Mouse (Mus musculus) thymus, adult 2 months (tissue): ENCODE measurements around the gene Prkci. TPM values are rescaled to one million over a fixed set of nuclear protein-coding genes. Genes with fewer than 3 reads are reported as not detected.
A peak's percentile ranks its signal among the peaks of the same experiment; 100 is the strongest.

Experiments
- DNase-seq: peaks from one replicate; pipeline ENCODE4 v3.0.0; 2021
- H3K27ac ChIP-seq: fragments of 200-500 bp; 2 replicates; pipeline ENCODE4 v1.5.1; 2012; ENCODE audit warnings: low read length, control low read depth; ENCODE audit not compliant: control insufficient read depth, insufficient read depth
- H3K27me3 ChIP-seq: fragments of 200-500 bp; 2 replicates; pipeline ENCODE4 v1.6.1; 2012; ENCODE audit warnings: mild to moderate bottlenecking, low read length, moderate library complexity, mixed read lengths; ENCODE audit not compliant: control insufficient read depth, insufficient read depth
- H3K36me3 ChIP-seq: fragments of 200-500 bp; 2 replicates; pipeline ENCODE4 v1.6.1; 2012; ENCODE audit warnings: mild to moderate bottlenecking, low read length, moderate library complexity; ENCODE audit not compliant: control insufficient read depth, insufficient read depth
- H3K4me1 ChIP-seq: fragments of 200-500 bp; replicated peaks from 2 replicates; pipeline ENCODE4 v1.6.1; 2012; ENCODE audit warnings: low read length; ENCODE audit not compliant: control insufficient read depth, insufficient read depth
- H3K4me3 ChIP-seq: fragments of 200-500 bp; 2 replicates; pipeline ENCODE4 v1.5.1; 2012; ENCODE audit warnings: mild to moderate bottlenecking, low read length, control low read depth, moderate library complexity; ENCODE audit not compliant: control insufficient read depth, insufficient read depth
- CTCF ChIP-seq: fragments of 200-500 bp; IDR thresholded peaks from 2 replicates; pipeline ENCODE4 v1.5.1; 2012; ENCODE audit warnings: mild to moderate bottlenecking, control low read depth, low read length, moderate library complexity, borderline replicate concordance; ENCODE audit not compliant: control insufficient read depth, poor library complexity, insufficient read depth; ENCODE audit errors: extremely low read depth
- POLR2A ChIP-seq: fragments of 200-500 bp; IDR thresholded peaks from 2 replicates; pipeline ENCODE4 v1.6.1; 2012; ENCODE audit warnings: mild to moderate bottlenecking, low read length, control low read depth, moderate library complexity; ENCODE audit not compliant: control insufficient read depth, poor library complexity, insufficient read depth; ENCODE audit errors: extremely low read depth
- WGBS: fragments of 180-500 bp; shearing (Covaris S2); methylation state at CpG from one replicate; pipeline ENCODE4 v1.1.7; 2018; 5-methylcytosine and 5-hydroxymethylcytosine counted together
- polyA plus RNA-seq: library from polyadenylated mRNA; depleted of rRNA; stranded (reverse); fragments of >200 nt; gene quantifications from 2 replicates; pipeline ENCODE4 v1.2.3, GENCODE M21; 2012

Prkci gene
- polyA plus RNA-seq, 1 experiment, result 12.8 TPM

GRCm38 (mm10) chr3:31083507-31084245 lies 88.1 kb downstream of the Prkci start:
- DNase-seq, result no peak

GRCm38 (mm10) chr3:31085000-31085399 lies 89.5 kb downstream of the Prkci start:
- Histone ChIP-seq H3K4me3 (no peak overlapping the region), H3K4me1 (peaks cover 27% of the 10 kb centered on the region), H3K27ac (no peak overlapping the region), H3K36me3 (no peaks in the 10 kb centered on the region), H3K27me3 (no peaks in the 10 kb centered on the region)
- DNase-seq, result no peak
- 29% methylated on average over 3 of the region's 3 CpGs for WGBS
- TF ChIP-seq POLR2A (no peak), CTCF (no peak)

More at GRCm38 (mm10) chr3:31083507-31084245, 88.1 kb downstream of the Prkci start:
- H3K4me3 ChIP-seq, result no peak overlapping the region
- peaks cover 27% of the 10 kb centered on the region for H3K4me1 ChIP-seq
- no peaks in the 10 kb centered on the region for H3K36me3 ChIP-seq
- TF ChIP-seq POLR2A, result no peak
- no peak for TF ChIP-seq CTCF
- no peak overlapping the region for H3K27ac ChIP-seq
- WGBS, result 27% methylated on average over 12 of the region's 12 CpGs
- H3K27me3 ChIP-seq, result no peaks in the 10 kb centered on the region

- DNase-seq, result no peak
- no peaks in the 10 kb centered on the region for H3K36me3 ChIP-seq
- no peak overlapping the region for H3K4me3 ChIP-seq
- TF ChIP-seq POLR2A (no peak), CTCF (no peak)
- H3K27ac ChIP-seq, result no peak overlapping the region
- 83% methylated on average over 10 of the region's 10 CpGs for WGBS
- peaks cover 15% of the 10 kb centered on the region for H3K4me1 ChIP-seq
- no peaks in the 10 kb centered on the region for H3K27me3 ChIP-seq
Measured at GRCm38 (mm10) chr3:31088789-31089775, 93.5 kb downstream of the Prkci start.

- H3K4me1 ChIP-seq, result peaks cover 12% of the 10 kb centered on the region
- H3K36me3 ChIP-seq, result no peaks in the 10 kb centered on the region
- no peak overlapping the region for H3K27ac ChIP-seq
- H3K27me3 ChIP-seq, result no peaks in the 10 kb centered on the region
- 34% methylated on average over 7 of the region's 7 CpGs for WGBS
- no peak for DNase-seq
- TF ChIP-seq POLR2A, result no peak
- no peak for TF ChIP-seq CTCF
- no peak overlapping the region for H3K4me3 ChIP-seq
Measured at GRCm38 (mm10) chr3:31089956-31090355, 94.4 kb downstream of the Prkci start.

GRCm38 (mm10) chr3:31093196-31093595 lies 97.6 kb downstream of the Prkci start:
- no peak for TF ChIP-seq CTCF
- no peak for TF ChIP-seq POLR2A
- Histone ChIP-seq H3K36me3 (no peaks in the 10 kb centered on the region), H3K4me3 (peak overlapping the region; percentile 67; the same call in 1 of the 2 replicates), H3K27me3 (no peaks in the 10 kb centered on the region), H3K27ac (peak overlapping the region; percentile 96; the same call in 1 of the 2 replicates), H3K4me1 (peaks cover 13% of the 10 kb centered on the region)
- DNase-seq, result peak; percentile 38
- WGBS, result 3% methylated on average over 13 of the region's 13 CpGs
